Mouse (Mus musculus): ENCODE measurements around the gene Auts2. TPM values are rescaled to one million over a fixed set of nuclear protein-coding genes. Genes with fewer than 3 reads are reported as not detected.
A peak's percentile ranks its signal among the peaks of the same experiment; 100 is the strongest.

Gene Auts2
- polyA plus RNA-seq, 1 experiment from 2014 or later, result 27.3 TPM

DNA sequence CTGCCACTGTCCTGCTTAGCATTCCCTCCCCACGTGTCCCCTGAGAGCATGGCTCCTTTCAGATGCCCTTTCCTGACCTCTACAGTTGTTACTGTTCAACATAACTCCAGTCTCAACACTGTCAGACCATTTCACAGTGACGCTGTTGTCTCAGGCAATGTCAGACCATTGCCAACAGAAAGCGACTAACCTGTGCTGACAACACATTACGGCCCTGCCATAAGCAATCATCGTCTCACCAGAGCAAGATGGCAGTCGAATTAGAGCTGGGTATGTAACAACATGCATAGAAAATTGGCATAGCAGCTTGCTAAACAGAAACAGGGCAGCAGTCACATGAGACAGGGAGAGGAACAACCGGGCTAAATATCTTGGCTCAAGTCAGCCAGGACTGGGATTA, 614.4 kb downstream of the Auts2 start:
- no peak for ATAC-seq (ENCODE audit: insufficient read depth)

DNA sequence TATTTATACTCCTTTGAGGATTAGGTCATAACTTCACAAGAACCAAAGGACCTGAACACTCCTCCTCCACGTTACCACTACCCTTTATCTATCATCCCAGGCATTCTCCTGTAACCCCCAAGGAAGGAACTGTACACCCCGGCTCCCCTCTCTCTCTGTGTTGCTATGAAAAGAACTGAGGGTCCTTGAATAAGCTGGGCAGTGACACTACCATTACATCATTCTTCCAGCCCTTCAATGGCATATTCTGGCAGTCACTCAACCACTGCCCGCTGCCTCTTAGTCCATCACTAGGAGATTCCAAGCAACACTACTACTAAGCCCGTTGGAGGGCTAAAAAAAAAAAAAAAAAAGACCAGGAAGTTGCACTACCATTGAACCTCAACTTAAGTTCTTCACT, 620.4 kb downstream of the Auts2 start:
- no peak for DNase-seq
- H3K4me3 ChIP-seq (ENCODE audit: low read depth, low read length), result no peak overlapping the region
- no peak for TF ChIP-seq CTCF (IDR thresholded peaks at IDR 0.05; ENCODE audit: low read depth)
- 78% methylated on average over 4 of the region's 4 CpGs for WGBS
- no peak overlapping the region for H3K4me2 ChIP-seq
- H3K9ac ChIP-seq, result no peak overlapping the region
- no peaks in the 10 kb centered on the region for H3K9me3 ChIP-seq (ENCODE audit: low read depth, low read length)
- 0 out of 2 replicates have a peak, but pooled peaks cover 2% of the 10 kb centered on the region for H3K4me1 ChIP-seq (ENCODE audit: insufficient read depth)
- no peak for ATAC-seq (ENCODE audit: insufficient read depth)
- H3K27me3 ChIP-seq (ENCODE audit: insufficient read depth, low read length), result no peaks in the 10 kb centered on the region
- H3K36me3 ChIP-seq (ENCODE audit: insufficient read depth), result no peaks in the 10 kb centered on the region
- H3K27ac ChIP-seq (ENCODE audit: low read depth), result no peak overlapping the region

More for the DNA sequence above, 614.4 kb downstream of the Auts2 start:
- no peak overlapping the region for H3K9ac ChIP-seq
- no peaks in the 10 kb centered on the region for H3K36me3 ChIP-seq (ENCODE audit: insufficient read depth)
- 73% methylated on average over 7 of the region's 7 CpGs for WGBS
- DNase-seq, result no peak
- no peak overlapping the region for H3K4me3 ChIP-seq (ENCODE audit: low read depth, low read length)
- H3K4me1 ChIP-seq (ENCODE audit: insufficient read depth), result no peaks in the 10 kb centered on the region
- H3K27ac ChIP-seq (ENCODE audit: low read depth), result no peak overlapping the region
- H3K9me3 ChIP-seq (ENCODE audit: low read depth, low read length), result no peaks in the 10 kb centered on the region
- H3K27me3 ChIP-seq (ENCODE audit: insufficient read depth, low read length), result no peaks in the 10 kb centered on the region
- no peak overlapping the region for H3K4me2 ChIP-seq
- no peak for TF ChIP-seq CTCF (IDR thresholded peaks at IDR 0.05; ENCODE audit: low read depth)

GRCm38 (mm10) chr5:131922118-131922517, 621.0 kb downstream of the Auts2 start:
- no peak overlapping the region for H3K4me3 ChIP-seq (ENCODE audit: low read depth, low read length)
- H3K36me3 ChIP-seq (ENCODE audit: insufficient read depth), result no peaks in the 10 kb centered on the region
- 56% methylated on average over 5 of the region's 5 CpGs for WGBS
- no peak for TF ChIP-seq CTCF (IDR thresholded peaks at IDR 0.05; ENCODE audit: low read depth)
- no peak for ATAC-seq (ENCODE audit: insufficient read depth)
- 0 out of 2 replicates have a peak, but pooled peaks cover 2% of the 10 kb centered on the region for H3K4me1 ChIP-seq (ENCODE audit: insufficient read depth)
- H3K27ac ChIP-seq (ENCODE audit: low read depth), result no peak overlapping the region
- no peaks in the 10 kb centered on the region for H3K27me3 ChIP-seq (ENCODE audit: insufficient read depth, low read length)
- no peaks in the 10 kb centered on the region for H3K9me3 ChIP-seq (ENCODE audit: low read depth, low read length)
- H3K4me2 ChIP-seq, result no peak overlapping the region
- H3K9ac ChIP-seq, result no peak overlapping the region
- DNase-seq, result no peak

DNA sequence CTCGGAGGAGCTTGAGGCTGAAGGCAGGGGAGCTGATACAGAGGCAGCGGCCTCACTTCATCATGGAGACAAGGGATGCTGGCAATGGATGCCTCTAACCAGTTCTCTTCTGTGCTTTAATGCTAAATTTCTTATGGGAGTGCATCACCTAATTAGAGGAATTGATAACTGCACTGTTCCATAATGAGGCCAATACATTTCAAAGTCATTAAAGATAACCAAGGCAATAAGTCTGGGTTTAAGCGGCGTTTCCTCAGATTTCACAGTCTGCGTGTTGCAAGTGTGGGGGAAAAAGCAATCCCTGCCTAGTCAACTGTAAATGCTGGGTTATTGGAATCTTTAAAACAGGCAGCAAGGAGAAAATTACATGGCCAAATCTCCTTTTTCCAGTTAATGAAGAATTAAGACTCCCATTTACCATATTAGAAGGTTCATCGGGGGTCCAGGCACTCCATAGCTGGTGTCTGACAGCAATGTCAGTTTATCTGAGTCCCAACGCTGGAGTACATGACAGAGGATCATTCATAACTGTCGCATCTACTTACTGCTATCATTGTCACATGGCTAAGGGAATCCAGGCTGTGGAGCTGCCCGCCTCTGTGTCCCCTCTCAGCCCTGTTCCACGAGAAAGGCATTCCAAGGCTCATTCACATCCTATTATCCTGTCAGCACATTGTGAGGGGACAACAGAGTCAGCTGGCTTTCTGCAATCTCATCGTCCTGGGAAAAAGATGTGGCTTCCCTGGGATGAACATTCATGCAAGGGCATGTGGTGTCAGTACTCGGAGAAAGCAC, 623.0 kb downstream of the Auts2 start:
- H3K27me3 ChIP-seq (ENCODE audit: insufficient read depth, low read length), result no peaks in the 10 kb centered on the region
- DNase-seq (peak; percentile 25), ATAC-seq (ENCODE audit: insufficient read depth) (no peak)
- H3K4me1 ChIP-seq (ENCODE audit: insufficient read depth), result 0 out of 2 replicates have a peak, but pooled peaks cover 2% of the 10 kb centered on the region
- 58% methylated on average over 12 of the region's 12 CpGs for WGBS
- no peak overlapping the region for H3K27ac ChIP-seq (ENCODE audit: low read depth)
- no peak overlapping the region for H3K9ac ChIP-seq
- no peaks in the 10 kb centered on the region for H3K36me3 ChIP-seq (ENCODE audit: insufficient read depth)
- H3K9me3 ChIP-seq (ENCODE audit: low read depth, low read length), result no peaks in the 10 kb centered on the region
- no peak overlapping the region for H3K4me3 ChIP-seq (ENCODE audit: low read depth, low read length)
- no peak overlapping the region for H3K4me2 ChIP-seq
- TF ChIP-seq CTCF (IDR thresholded peaks at IDR 0.05; ENCODE audit: low read depth), result no peak

- Histone ChIP-seq H3K4me3 (ENCODE audit: low read depth, low read length) (no peak overlapping the region), H3K27ac (ENCODE audit: low read depth) (no peak overlapping the region), H3K27me3 (ENCODE audit: insufficient read depth, low read length) (no peaks in the 10 kb centered on the region), H3K4me1 (ENCODE audit: insufficient read depth) (no peaks in the 10 kb centered on the region), H3K36me3 (ENCODE audit: insufficient read depth) (no peaks in the 10 kb centered on the region), H3K9me3 (ENCODE audit: low read depth, low read length) (no peaks in the 10 kb centered on the region), H3K4me2 (no peak overlapping the region), H3K9ac (no peak overlapping the region)
- whole genome bisulfite sequencing, result 68% methylated on average over 12 of the region's 12 CpGs
- no peak for ATAC-seq (ENCODE audit: insufficient read depth)
- TF ChIP-seq CTCF (IDR thresholded peaks at IDR 0.05; ENCODE audit: low read depth), result no peak
- DNase-seq, result no peak
Measured at GRCm38 (mm10) chr5:131916791-131917403, 626.2 kb downstream of the Auts2 start.

DNA sequence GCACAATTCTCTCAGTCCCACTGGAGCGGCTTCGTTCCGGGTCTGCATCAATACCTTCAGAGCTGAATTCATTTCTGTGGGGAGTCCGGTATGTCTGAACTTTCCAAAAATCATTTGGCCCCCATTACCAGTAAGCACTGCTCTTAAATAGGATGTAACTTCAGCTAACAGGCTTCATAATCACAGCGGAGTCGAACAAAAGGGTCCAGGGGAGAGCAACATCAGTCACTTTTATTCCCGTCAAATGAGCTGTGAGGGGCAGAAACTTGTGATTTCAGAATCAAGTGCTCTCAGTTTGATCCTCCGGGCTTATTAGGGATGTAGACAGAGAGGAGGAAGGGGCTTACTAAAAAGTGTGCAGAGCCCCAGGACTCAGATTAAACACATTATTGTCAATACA, 629.6 kb downstream of the Auts2 start:
- H3K4me3 ChIP-seq (ENCODE audit: low read depth, low read length), result no peak overlapping the region
- no peak for TF ChIP-seq CTCF (IDR thresholded peaks at IDR 0.05; ENCODE audit: low read depth)
- no peaks in the 10 kb centered on the region for H3K4me1 ChIP-seq (ENCODE audit: insufficient read depth)
- H3K9ac ChIP-seq, result no peak overlapping the region
- no peaks in the 10 kb centered on the region for H3K36me3 ChIP-seq (ENCODE audit: insufficient read depth)
- no peaks in the 10 kb centered on the region for H3K27me3 ChIP-seq (ENCODE audit: insufficient read depth, low read length)
- no peak overlapping the region for H3K4me2 ChIP-seq
- no peaks in the 10 kb centered on the region for H3K9me3 ChIP-seq (ENCODE audit: low read depth, low read length)
- WGBS, result 81% methylated on average over 8 of the region's 8 CpGs
- no peak for ATAC-seq (ENCODE audit: insufficient read depth)
- DNase-seq, result no peak
- H3K27ac ChIP-seq (ENCODE audit: low read depth), result no peak overlapping the region

GRCm38 (mm10) chr5:131912983-131913382, 630.2 kb downstream of the Auts2 start:
- no peaks in the 10 kb centered on the region for H3K27me3 ChIP-seq (ENCODE audit: insufficient read depth, low read length)
- no peak for TF ChIP-seq CTCF (IDR thresholded peaks at IDR 0.05; ENCODE audit: low read depth)
- 48% methylated on average over 1 of the region's 1 CpGs for WGBS

More at GRCm38 (mm10) chr5:131912983-131913382, 630.2 kb downstream of the Auts2 start:
- no peaks in the 10 kb centered on the region for H3K9me3 ChIP-seq (ENCODE audit: low read depth, low read length)
- no peak for DNase-seq
- H3K4me3 ChIP-seq (ENCODE audit: low read depth, low read length), result no peak overlapping the region
- ATAC-seq (ENCODE audit: insufficient read depth), result no peak
- H3K4me2 ChIP-seq, result no peak overlapping the region
- H3K9ac ChIP-seq, result no peak overlapping the region
- no peaks in the 10 kb centered on the region for H3K4me1 ChIP-seq (ENCODE audit: insufficient read depth)
- no peak overlapping the region for H3K27ac ChIP-seq (ENCODE audit: low read depth)
- no peaks in the 10 kb centered on the region for H3K36me3 ChIP-seq (ENCODE audit: insufficient read depth)
